In the genomic region with DNA sequence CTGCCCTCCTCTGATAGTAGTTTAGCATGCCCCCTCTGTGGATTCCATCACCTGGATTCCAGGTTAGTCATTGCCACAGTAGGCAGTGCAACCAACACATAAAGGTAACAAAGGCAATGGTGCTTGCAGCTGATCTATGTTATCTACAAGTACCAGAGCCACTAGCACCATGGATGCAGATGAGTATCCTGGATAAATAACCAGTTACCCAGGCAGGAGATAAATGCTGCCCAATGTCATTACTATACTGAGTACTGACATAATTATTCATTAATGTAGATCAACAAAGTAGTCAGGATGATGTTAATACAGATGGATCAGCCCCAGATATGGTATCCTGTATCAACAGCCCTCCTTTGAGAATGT, we compare ENCODE assay signal across 24 mouse cellular contexts. TPM values are rescaled to one million over a fixed set of nuclear protein-coding genes. Genes with fewer than 3 reads are reported as not detected.
DNase-seq lines count a peak whose midpoint lies in the region; ATAC-seq and TF ChIP-seq lines count a peak whose summit lies in the region.
"Had no signal": no experiment of that assay in that cellular context is flagged by ENCODE, and none has a peak within 500 bp of the region (broad histone marks: within the 10 kb centered on the region; RNA-seq: fewer than 3 reads in every experiment).

No protein-coding gene starts in this region.

- no peak for TF ChIP-seq CTCF in midbrain, postnatal 0 days (IDR thresholded peaks at IDR 0.05)
- no peak for TF ChIP-seq CTCF in liver, postnatal 0 days (IDR thresholded peaks at IDR 0.05; ENCODE audit: low read depth)

- H3K4me2 ChIP-seq in heart, embryonic 11.5 days: no peak overlapping the region
- H3K4me2 ChIP-seq in midbrain, embryonic 11.5 days: no peak overlapping the region
- no peak overlapping the region for H3K4me2 ChIP-seq in midbrain, postnatal 0 days (ENCODE audit: low read depth, low read length, poor library complexity, severe bottlenecking)
- no peak overlapping the region for H3K4me2 ChIP-seq in liver, postnatal 0 days (ENCODE audit: low read depth, low read length)
- H3K4me2 ChIP-seq: embryonic facial prominence, embryonic 15.5 days; limb, embryonic 13.5 days; lung, embryonic 14.5 days had no signal

- peaks cover 15% of the 10 kb centered on the region for H3K4me1 ChIP-seq in heart, embryonic 11.5 days (ENCODE audit: control insufficient read depth, insufficient read depth, low read length)
- no peaks in the 10 kb centered on the region; the same call in 1 of the 2 replicates for H3K4me1 ChIP-seq in midbrain, embryonic 11.5 days (ENCODE audit: control insufficient read depth, insufficient read depth, low read length)
- H3K4me1 ChIP-seq in midbrain, postnatal 0 days (ENCODE audit: insufficient read depth, low read length): no peaks in the 10 kb centered on the region; the same call in 1 of the 2 replicates
- peaks cover 24% of the 10 kb centered on the region for H3K4me1 ChIP-seq in liver, postnatal 0 days (ENCODE audit: insufficient read depth)
- H3K4me1 ChIP-seq: embryonic facial prominence, embryonic 15.5 days; limb, embryonic 13.5 days had no signal

- H3K4me3 ChIP-seq in heart, embryonic 11.5 days (ENCODE audit: low read depth, low read length): no peak overlapping the region
- no peak overlapping the region for H3K4me3 ChIP-seq in midbrain, embryonic 11.5 days (ENCODE audit: low read depth, low read length)
- H3K4me3 ChIP-seq in midbrain, postnatal 0 days (ENCODE audit: low read depth, low read length): no peak overlapping the region
- H3K4me3 ChIP-seq in liver, postnatal 0 days (ENCODE audit: low read depth, low read length): no peak overlapping the region
- H3K4me3 ChIP-seq: embryonic facial prominence, embryonic 15.5 days; forebrain, embryonic 10.5 days; limb, embryonic 13.5 days had no signal

- H3K27me3 ChIP-seq in heart, embryonic 11.5 days (ENCODE audit: control insufficient read depth, insufficient read depth, low read length): no peaks in the 10 kb centered on the region
- H3K27me3 ChIP-seq in midbrain, embryonic 11.5 days (ENCODE audit: control insufficient read depth, insufficient read depth, low read length): no peaks in the 10 kb centered on the region
- H3K27me3 ChIP-seq in midbrain, postnatal 0 days (ENCODE audit: insufficient read depth, low read length): no peaks in the 10 kb centered on the region
- H3K27me3 ChIP-seq in liver, postnatal 0 days (ENCODE audit: insufficient read depth, low read length): no peaks in the 10 kb centered on the region
- H3K27me3 ChIP-seq: embryonic facial prominence, embryonic 15.5 days; limb, embryonic 13.5 days had no signal

- peak; percentile 66 for TF ChIP-seq EP300 in liver, postnatal 0 days (IDR thresholded peaks at IDR 0.05; ENCODE audit: low read depth)

- H3K27ac ChIP-seq in heart, embryonic 11.5 days (ENCODE audit: low read depth, low read length): 0 out of 2 replicates have a peak overlapping the region, but pooled peaks have one; percentile 10
- H3K27ac ChIP-seq in midbrain, embryonic 11.5 days (ENCODE audit: low read depth, low read length): no peak overlapping the region
- no peak overlapping the region for H3K27ac ChIP-seq in midbrain, postnatal 0 days (ENCODE audit: low read depth, low read length)
- H3K27ac ChIP-seq in liver, postnatal 0 days (ENCODE audit: low read depth): peak overlapping the region; percentile 30; the same call in 1 of the 2 replicates
- H3K27ac ChIP-seq: embryonic facial prominence, embryonic 15.5 days; forebrain, embryonic 10.5 days; kidney, postnatal 0 days; limb, embryonic 13.5 days had no signal

- H3K9ac ChIP-seq in heart, embryonic 11.5 days (ENCODE audit: low read depth, low read length): no peak overlapping the region
- no peak overlapping the region for H3K9ac ChIP-seq in midbrain, embryonic 11.5 days (ENCODE audit: low read length)
- no peak overlapping the region for H3K9ac ChIP-seq in midbrain, postnatal 0 days (replicated peaks; ENCODE audit: low read length, poor library complexity, severe bottlenecking)
- H3K9ac ChIP-seq in liver, postnatal 0 days (replicated peaks): no peak overlapping the region
- H3K9ac ChIP-seq: embryonic facial prominence, embryonic 15.5 days; limb, embryonic 13.5 days; lung, embryonic 14.5 days had no signal

- H3K36me3 ChIP-seq in heart, embryonic 11.5 days (ENCODE audit: control insufficient read depth, insufficient read depth, low read length): no peaks in the 10 kb centered on the region
- no peaks in the 10 kb centered on the region for H3K36me3 ChIP-seq in midbrain, embryonic 11.5 days (ENCODE audit: control insufficient read depth, insufficient read depth, low read length)
- H3K36me3 ChIP-seq in midbrain, postnatal 0 days (ENCODE audit: insufficient read depth, low read length): no peaks in the 10 kb centered on the region
- H3K36me3 ChIP-seq in liver, postnatal 0 days (replicated peaks; ENCODE audit: insufficient read depth, low read length): no peaks in the 10 kb centered on the region
- H3K36me3 ChIP-seq: embryonic facial prominence, embryonic 15.5 days; limb, embryonic 13.5 days had no signal

- no peak for ATAC-seq in heart, embryonic 11.5 days (replicated peaks; ENCODE audit: insufficient number of reproducible peaks, low FRiP score, low TSS enrichment)
- ATAC-seq in midbrain, embryonic 11.5 days (ENCODE audit: low FRiP score): no peak
- no peak for ATAC-seq in midbrain, postnatal 0 days (ENCODE audit: low FRiP score)
- ATAC-seq in erythroid progenitor cell, adult 5-6 weeks (replicated peaks; ENCODE audit: low FRiP score, poor library complexity, severe bottlenecking): peak; percentile 77
- peak; percentile 51; the same call in 1 of the 2 replicates for ATAC-seq in liver, postnatal 0 days
- ATAC-seq: inflammation-experienced regulatory T-cells, adult 6 months had no signal

- H3K9me3 ChIP-seq in heart, embryonic 11.5 days (replicated peaks; ENCODE audit: control insufficient read depth, low read length): no peaks in the 10 kb centered on the region
- no peaks in the 10 kb centered on the region for H3K9me3 ChIP-seq in midbrain, embryonic 11.5 days (ENCODE audit: control insufficient read depth, low read length)
- no peaks in the 10 kb centered on the region for H3K9me3 ChIP-seq in midbrain, postnatal 0 days (ENCODE audit: low read length)
- no peaks in the 10 kb centered on the region for H3K9me3 ChIP-seq in liver, postnatal 0 days (ENCODE audit: low read length)
- H3K9me3 ChIP-seq: embryonic facial prominence, embryonic 15.5 days; forebrain, embryonic 10.5 days; limb, embryonic 13.5 days had no signal

- no peak for DNase-seq in heart, adult 11 months
- peak; percentile 53 for DNase-seq in midbrain, embryonic 11.5 days (ENCODE audit: low spot score, missing footprints)
- DNase-seq in midbrain, postnatal 0 days (ENCODE audit: low spot score): no peak
- DNase-seq in liver, postnatal 0 days: no peak
- DNase-seq in retina, embryonic 14.5 days (ENCODE audit: low spot score): no peak
- DNase-seq in ovary, postnatal 10 days (ENCODE audit: low spot score): no peak
- DNase-seq: cerebellum, adult 2 months; cerebellum, postnatal 36 days; gastrocnemius, postnatal 36 days; heart, postnatal 4 days; kidney, adult 18-20 months; layer of hippocampus, adult 9-11 months; lung, embryonic 14.5 days; lung, postnatal 36 days; midbrain, embryonic 14.5 days; right cerebral cortex, postnatal 14 days; thymus, postnatal 14 days had no signal

RNA-seq across cellular contexts. Expression of a gene that starts 19.5 kb away (rescaled TPM):
- 31.1 and 40.9 TPM in 2 replicates for polyA plus RNA-seq in heart, embryonic 11.5 days (2014; fragmentation: Nextera tagmentation; extraction: Ambion mirVana)
- 53.9 and 55.9 TPM in 2 replicates for polyA plus RNA-seq in midbrain, embryonic 11.5 days (2014; fragmentation: Nextera tagmentation; extraction: Ambion mirVana)
- total RNA-seq in midbrain, postnatal 0 days (2014; rRNA removed): 198 and 249 TPM in 2 replicates
- polyA plus RNA-seq in midbrain, postnatal 0 days (2015; fragmentation: Nextera tagmentation; extraction: Ambion mirVana): 66.4 and 72.1 TPM in 2 replicates
- 48.3 and 78.4 TPM in 2 replicates for total RNA-seq in erythroid progenitor cell, adult 5-6 weeks (2015; ENCODE audit: low replicate concordance)
- 73.2 and 98.7 TPM in 2 replicates for total RNA-seq in erythroid progenitor cell, adult 5-6 weeks (2017; ENCODE audit: low replicate concordance)
- polyA plus RNA-seq in liver, postnatal 0 days (2015; fragmentation: Nextera tagmentation; extraction: Ambion mirVana): 14.8 and 17.3 TPM in 2 replicates

RNA-seq across cellular contexts. Expression of a gene that starts 53.8 kb away (rescaled TPM):
- 6.6 and 8.5 TPM in 2 replicates for polyA plus RNA-seq in heart, embryonic 11.5 days (2014; fragmentation: Nextera tagmentation; extraction: Ambion mirVana)
- 1.5 and 1.6 TPM in 2 replicates for polyA plus RNA-seq in midbrain, embryonic 11.5 days (2014; fragmentation: Nextera tagmentation; extraction: Ambion mirVana)
- total RNA-seq in midbrain, postnatal 0 days (2014; rRNA removed): 27.5 and 34.3 TPM in 2 replicates
- 25.1 and 25.9 TPM in 2 replicates for polyA plus RNA-seq in midbrain, postnatal 0 days (2015; fragmentation: Nextera tagmentation; extraction: Ambion mirVana)
- total RNA-seq in erythroid progenitor cell, adult 5-6 weeks (2015; ENCODE audit: low replicate concordance): 2.5 and 12.2 TPM in 2 replicates
- total RNA-seq in erythroid progenitor cell, adult 5-6 weeks (2017; ENCODE audit: low replicate concordance): 7.3 and 8.3 TPM in 2 replicates
- 112 and 113 TPM in 2 replicates for polyA plus RNA-seq in liver, postnatal 0 days (2015; fragmentation: Nextera tagmentation; extraction: Ambion mirVana)
- polyA plus RNA-seq: inflammation-experienced regulatory T-cells, adult 6 months had no signal

RNA-seq across cellular contexts. Expression of a gene that starts 57.9 kb away (rescaled TPM):
- 3.3 TPM in 2 replicates for polyA plus RNA-seq in heart, embryonic 11.5 days (2014; fragmentation: Nextera tagmentation; extraction: Ambion mirVana)
- polyA plus RNA-seq in midbrain, embryonic 11.5 days (2014; fragmentation: Nextera tagmentation; extraction: Ambion mirVana): 3.2 and 4.0 TPM in 2 replicates
- 0.71 and 1.3 TPM in 2 replicates for total RNA-seq in midbrain, postnatal 0 days (2014; rRNA removed)
- 2.2 and 2.4 TPM in 2 replicates for polyA plus RNA-seq in midbrain, postnatal 0 days (2015; fragmentation: Nextera tagmentation; extraction: Ambion mirVana)
- 7.5 TPM in 1 of 2 replicates, not detected in the other for total RNA-seq in erythroid progenitor cell, adult 5-6 weeks (2015; ENCODE audit: low replicate concordance)
- not detected in 2 replicates for total RNA-seq in erythroid progenitor cell, adult 5-6 weeks (2017; ENCODE audit: low replicate concordance)
- 7.9 and 9.8 TPM in 2 replicates for polyA plus RNA-seq in liver, postnatal 0 days (2015; fragmentation: Nextera tagmentation; extraction: Ambion mirVana)

Comparison
In these comparisons a context has a peak if more than half of its experiments do, and no peak if none do; other contexts are left out.
1. ATAC-seq: peak in erythroid progenitor cell, adult 5-6 weeks (single experiment) and liver, postnatal 0 days (single experiment); none in heart, embryonic 11.5 days (single experiment), midbrain, embryonic 11.5 days (single experiment) and midbrain, postnatal 0 days (single experiment).
2. H3K27ac ChIP-seq: peak in heart, embryonic 11.5 days (single experiment) and liver, postnatal 0 days (single experiment); none in midbrain, embryonic 11.5 days (single experiment) and midbrain, postnatal 0 days (single experiment).